Mouse (Mus musculus) ES-Bruce4 (cell line): ENCODE measurements around the gene Myl12a. TPM values are rescaled to one million over a fixed set of nuclear protein-coding genes. Genes with fewer than 3 reads are reported as not detected.
A peak's percentile ranks its signal among the peaks of the same experiment; 100 is the strongest.
"Not testable (repeated sequence)": the region's sequence is repeated elsewhere in the genome, so short reads cannot be mapped to it uniquely, and the experiment has no call there.

ENCODE experiments used
- H3K27ac ChIP-seq: 2 replicates; pipeline ENCODE4 v1.5.1; 2012; ENCODE audit warnings: low read length, inconsistent platforms; ENCODE audit not compliant: insufficient read depth
- H3K27me3 ChIP-seq: 2 replicates; pipeline ENCODE4 v1.6.1; 2012; ENCODE audit warnings: mild to moderate bottlenecking, low read length, inconsistent platforms; ENCODE audit not compliant: control insufficient read depth, poor library complexity, insufficient read depth, severe bottlenecking
- H3K36me3 ChIP-seq: 2 replicates; pipeline ENCODE4 v1.6.1; 2012; ENCODE audit warnings: inconsistent platforms, mild to moderate bottlenecking, low read length, moderate library complexity; ENCODE audit not compliant: control insufficient read depth, poor library complexity, insufficient read depth, severe bottlenecking
- H3K4me1 ChIP-seq: one replicate; pipeline ENCODE4 v1.8.1; 2011; ENCODE audit warnings: low read length; ENCODE audit not compliant: control insufficient read depth, insufficient read depth
- H3K4me3 ChIP-seq: 2 replicates; pipeline ENCODE4 v1.5.1; 2011; ENCODE audit warnings: low read depth, mild to moderate bottlenecking, low read length
- H3K9ac ChIP-seq: 2 replicates; pipeline ENCODE4 v1.6.1; 2012; ENCODE audit warnings: low read depth, mild to moderate bottlenecking, inconsistent platforms; ENCODE audit not compliant: poor library complexity, severe bottlenecking
- H3K9me3 ChIP-seq: replicated peaks from 2 replicates; pipeline ENCODE4 v1.6.1; 2012; ENCODE audit warnings: mild to moderate bottlenecking, low read length, inconsistent platforms; ENCODE audit not compliant: control insufficient read depth, poor library complexity, insufficient read depth, severe bottlenecking
- CTCF ChIP-seq: IDR thresholded peaks from one replicate; pipeline ENCODE4 v1.8.1; 2011; ENCODE audit warnings: low read depth, low read length
- EP300 ChIP-seq: IDR thresholded peaks from 2 replicates; pipeline ENCODE4 v1.6.1; 2011; ENCODE audit warnings: low read depth, low read length; ENCODE audit not compliant: insufficient read depth
- POLR2A ChIP-seq: IDR thresholded peaks from one replicate; pipeline ENCODE4 v1.8.1; 2011; ENCODE audit warnings: low read length; ENCODE audit not compliant: insufficient read depth
- polyA plus RNA-seq: library from polyadenylated mRNA; stranded (reverse); fragments of >200 nt; gene quantifications from 2 replicates; pipeline ENCODE4 v1.2.4, GENCODE M21; 2011; ENCODE audit warnings: low read depth; ENCODE audit not compliant: missing spikeins, insufficient read depth, insufficient read length

Myl12a gene
- polyA plus RNA-seq, 1 experiment = 626 TPM

GRCm38 (mm10) chr17:70971206-70971605 lies 31.5 kb downstream of the Myl12a start:
- Histone ChIP-seq H3K36me3 (peaks cover 21% of the 10 kb centered on the region), H3K27ac (no peak overlapping the region), H3K27me3 (no peaks in the 10 kb centered on the region), H3K9me3 (no peaks in the 10 kb centered on the region), H3K4me3 (no peak overlapping the region), H3K9ac (peak overlapping the region; percentile 18; the same call in 1 of the 2 replicates), H3K4me1 (no peaks in the 10 kb centered on the region)
- TF ChIP-seq POLR2A (no peak), EP300 (no peak), CTCF (no peak)

- no peak overlapping the region for H3K27ac ChIP-seq
- H3K4me3 ChIP-seq = no peak overlapping the region
- TF ChIP-seq EP300 (no peak), CTCF (peak; percentile 3)
- H3K27me3 ChIP-seq = no peaks in the 10 kb centered on the region
- no peak overlapping the region for H3K9ac ChIP-seq
- no peaks in the 10 kb centered on the region for H3K9me3 ChIP-seq
- peaks cover 2% of the 10 kb centered on the region; the same call in 1 of the 2 replicates for H3K36me3 ChIP-seq
- H3K4me1 ChIP-seq = no peaks in the 10 kb centered on the region
These were observed 34.0 kb downstream of the Myl12a start for GRCm38 (mm10) chr17:70968606-70969191.

GRCm38 (mm10) chr17:70967646-70968045 lies 35.0 kb downstream of the Myl12a start:
- Histone ChIP-seq H3K36me3 (no peaks in the 10 kb centered on the region), H3K4me1 (no peaks in the 10 kb centered on the region), H3K9me3 (no peaks in the 10 kb centered on the region), H3K27me3 (no peaks in the 10 kb centered on the region), H3K4me3 (no peak overlapping the region), H3K27ac (no peak overlapping the region), H3K9ac (no peak overlapping the region)
- TF ChIP-seq CTCF (no peak), POLR2A (no peak), EP300 (no peak)

- TF ChIP-seq CTCF = no peak
- no peak for TF ChIP-seq EP300
- TF ChIP-seq POLR2A = no peak
- H3K9me3 ChIP-seq = no peaks in the 10 kb centered on the region
- no peak overlapping the region for H3K9ac ChIP-seq
- H3K36me3 ChIP-seq = no peaks in the 10 kb centered on the region
- no peak overlapping the region for H3K27ac ChIP-seq
- no peaks in the 10 kb centered on the region for H3K27me3 ChIP-seq
- H3K4me1 ChIP-seq = no peaks in the 10 kb centered on the region
- H3K4me3 ChIP-seq = no peak overlapping the region
These were observed 35.5 kb downstream of the Myl12a start for GRCm38 (mm10) chr17:70967191-70967590.

GRCm38 (mm10) chr17:70966126-70966525 lies 36.6 kb downstream of the Myl12a start:
- Histone ChIP-seq H3K4me1 (no peaks in the 10 kb centered on the region), H3K9me3 (no peaks in the 10 kb centered on the region), H3K27ac (no peak overlapping the region), H3K4me3 (no peak overlapping the region), H3K36me3 (no peaks in the 10 kb centered on the region), H3K9ac (no peak overlapping the region), H3K27me3 (no peaks in the 10 kb centered on the region)
- no peak for TF ChIP-seq EP300
- no peak for TF ChIP-seq CTCF
- no peak for TF ChIP-seq POLR2A

- Histone ChIP-seq H3K4me3 (no peak overlapping the region), H3K9ac (no peak overlapping the region), H3K9me3 (no peaks in the 10 kb centered on the region), H3K27me3 (no peaks in the 10 kb centered on the region), H3K36me3 (no peaks in the 10 kb centered on the region), H3K4me1 (no peaks in the 10 kb centered on the region), H3K27ac (no peak overlapping the region)
- TF ChIP-seq EP300 = no peak
- no peak for TF ChIP-seq POLR2A
- no peak for TF ChIP-seq CTCF
These were observed 37.4 kb downstream of the Myl12a start for GRCm38 (mm10) chr17:70965281-70965680.

- H3K4me1 ChIP-seq, H3K9ac ChIP-seq, H3K27me3 ChIP-seq, H3K27ac ChIP-seq, H3K36me3 ChIP-seq, H3K4me3 ChIP-seq, H3K9me3 ChIP-seq: not testable (repeated sequence)
These were observed 39.1 kb downstream of the Myl12a start for GRCm38 (mm10) chr17:70963546-70963945.
